Mouse (Mus musculus) left cerebral cortex, postnatal 36 days (tissue): ENCODE measurements around the gene Slc12a3. TPM values are rescaled to one million over a fixed set of nuclear protein-coding genes. Genes with fewer than 3 reads are reported as not detected.
A peak's percentile ranks its signal among the peaks of the same experiment; 100 is the strongest.
"Not testable (repeated sequence)": the region's sequence is repeated elsewhere in the genome, so short reads cannot be mapped to it uniquely, and the experiment has no call there.

Source experiments
- DNase-seq, 2 experiments: peaks; one replicate each; pipeline ENCODE4 v3.0.0; 2021 to 2022; ENCODE audit warnings: low spot score in 2 of 2, mixed read lengths in 1 of 2
- intact Hi-C: fragments of 180-260 bp; cut with DNase I; formaldehyde crosslinking; loops from one replicate; pipeline ENCODE4 v1.15.1; 2025
- microRNA-seq: library from miRNA; unstranded; fragments of <30 nt; microRNA quantifications from one replicate; pipeline ENCODE4 v1.2.0, GENCODE M21; 2022
- total RNA-seq, 2 experiments: library from RNA; stranded (reverse); gene quantifications; 2 replicates each; pipeline ENCODE4 v1.2.3; 2021

The Slc12a3 gene
- total RNA-seq, 2 experiments from 2014 or later: 0.25 to 1.3 TPM

DNA sequence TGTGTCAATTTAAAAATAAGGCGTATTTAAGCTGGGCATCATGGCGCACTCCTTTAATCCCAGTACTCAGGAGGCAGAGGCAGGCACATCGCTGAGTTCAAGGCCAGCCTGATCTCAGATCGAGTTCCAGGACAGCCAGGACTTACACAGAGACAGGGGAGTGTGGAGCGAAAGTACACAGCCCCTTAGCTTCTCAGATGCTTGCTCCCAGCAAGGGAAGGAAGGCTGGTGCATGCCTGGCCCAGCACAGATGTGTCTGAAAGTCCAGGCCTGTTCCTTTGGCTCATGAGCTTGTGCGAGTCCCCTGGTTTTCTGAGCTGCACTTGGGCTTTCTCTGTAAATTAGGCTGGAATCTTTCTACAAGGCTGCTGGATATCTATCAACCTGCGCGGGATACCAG, 61.9 kb downstream of the Slc12a3 start:
- intact Hi-C loops: no loop called here
- no peak for DNase-seq

DNA sequence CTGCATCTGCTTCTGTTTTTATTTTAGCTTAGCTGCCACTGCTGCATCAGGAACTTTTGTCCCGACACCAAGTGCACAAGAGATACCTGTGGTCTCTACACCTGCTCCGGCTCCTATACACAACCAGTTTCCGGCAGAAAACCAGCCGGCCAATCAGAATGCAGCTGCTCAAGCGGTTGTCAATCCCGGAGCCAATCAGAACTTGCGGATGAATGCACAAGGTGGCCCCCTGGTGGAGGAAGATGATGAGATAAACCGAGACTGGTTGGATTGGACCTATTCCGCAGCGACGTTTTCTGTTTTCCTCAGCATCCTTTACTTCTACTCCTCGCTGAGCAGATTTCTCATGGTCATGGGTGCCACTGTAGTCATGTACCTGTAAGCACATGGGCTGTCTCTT, 63.1 kb downstream of the Slc12a3 start:
- no peak for DNase-seq
- intact Hi-C loops: no loop called here

GRCm38 (mm10) chr8:94392648-94393047, 63.6 kb downstream of the Slc12a3 start:
- intact Hi-C loops: no loop called here
- DNase-seq: no peak

GRCm38 (mm10) chr8:94395851-94396540, 67.0 kb downstream of the Slc12a3 start:
- DNase-seq: no peak
- intact Hi-C loops: no loop called here

DNA sequence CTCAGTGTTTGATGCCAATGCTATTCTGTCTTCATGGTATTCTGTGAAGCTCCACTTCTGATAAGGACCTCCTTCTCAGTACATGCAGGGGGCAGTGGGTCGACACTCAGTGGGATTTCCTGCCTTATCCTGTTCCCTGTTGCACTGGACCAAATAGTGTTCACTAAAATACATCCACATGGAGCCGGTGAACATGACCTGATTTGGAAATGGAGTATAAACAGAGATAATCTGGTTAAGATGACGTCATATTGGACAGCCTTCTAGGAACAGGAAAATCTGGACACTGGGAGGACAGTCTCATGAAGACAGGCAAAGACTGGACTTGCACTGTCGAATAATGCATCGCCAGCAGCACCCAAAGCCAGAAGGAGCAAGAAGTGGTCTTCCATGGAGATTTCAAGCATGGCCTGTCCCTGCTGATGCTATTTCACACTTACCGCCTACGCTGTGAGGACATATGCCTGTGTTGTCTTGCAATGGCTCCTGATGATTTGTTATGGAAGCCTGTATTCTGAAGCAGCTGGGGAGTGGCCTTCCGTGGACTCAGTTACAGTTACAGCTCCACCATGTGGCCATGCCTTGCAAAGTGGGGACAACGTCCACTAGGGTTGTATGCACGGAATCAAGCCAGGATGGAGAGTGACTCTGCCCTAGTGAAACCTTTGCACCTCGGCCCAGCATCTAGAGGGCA, 68.1 kb downstream of the Slc12a3 start:
- peak; percentile 34 to 47 for DNase-seq

GRCm38 (mm10) chr8:94398587-94398986, 69.6 kb downstream of the Slc12a3 start:
- DNase-seq: no peak
- intact Hi-C loops: no loop called here

More for the DNA sequence above, 68.1 kb downstream of the Slc12a3 start:
- intact Hi-C loops: no loop called here

GRCm38 (mm10) chr8:94399361-94399953, 70.5 kb downstream of the Slc12a3 start:
- DNase-seq: no peak
- intact Hi-C loops: no loop called here

DNA sequence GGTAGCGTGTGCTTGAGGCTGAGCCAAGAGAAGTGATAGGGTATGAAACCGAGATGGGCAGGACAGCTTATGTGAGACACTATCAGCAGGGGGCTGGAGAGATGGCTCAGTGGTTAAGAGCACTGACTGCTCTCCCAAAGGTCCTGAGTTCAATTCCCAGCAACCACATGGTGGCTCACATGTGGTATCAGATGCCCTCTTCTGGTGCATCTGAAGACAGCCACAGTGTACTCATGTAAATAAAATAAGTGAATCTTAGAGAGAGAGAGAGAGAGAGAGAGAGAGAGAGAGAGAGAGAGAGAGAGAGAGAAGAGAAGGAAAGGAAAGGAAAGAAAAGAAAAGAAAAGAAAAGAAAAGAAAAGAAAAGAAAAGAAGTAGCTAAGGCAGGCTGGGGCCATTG, 71.0 kb downstream of the Slc12a3 start:
- intact Hi-C loops, DNase-seq: not testable (repeated sequence)

DNA sequence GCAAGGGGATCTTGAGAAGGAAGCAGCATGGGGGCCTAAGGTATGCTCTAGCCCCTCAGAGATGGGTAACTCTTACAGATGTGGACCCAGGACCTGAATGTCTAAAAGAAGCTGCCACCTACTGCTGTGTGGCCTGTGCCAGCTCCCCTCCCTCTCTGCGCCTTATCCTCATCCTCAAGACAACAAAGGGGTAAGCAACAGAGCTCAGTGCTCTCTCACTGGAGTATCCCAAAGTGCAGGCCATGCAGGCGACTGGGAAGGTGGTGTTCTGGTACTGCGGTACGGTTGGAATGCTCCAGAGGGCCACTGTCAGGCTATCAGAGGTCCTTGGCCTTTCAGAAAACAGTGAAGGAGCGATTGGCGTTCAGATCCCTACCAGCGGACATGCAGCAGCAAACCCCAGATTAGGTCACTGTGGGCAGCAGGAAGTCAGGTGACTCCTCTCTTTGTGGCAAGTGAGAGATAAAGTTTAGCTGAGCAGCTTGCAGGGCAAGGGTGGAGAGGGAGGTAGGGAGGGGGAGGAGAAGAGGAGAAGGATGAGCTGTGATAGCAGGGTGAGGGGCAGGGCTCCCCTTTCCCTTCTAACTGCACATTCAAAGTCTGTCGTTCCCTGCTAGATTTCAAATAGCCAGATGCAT, 79.6 kb downstream of the Slc12a3 start:
- intact Hi-C loops: no loop called here
- DNase-seq: no peak

- intact Hi-C loops: no loop called here
- no peak for DNase-seq
These were observed 80.5 kb downstream of the Slc12a3 start for GRCm38 (mm10) chr8:94409523-94409922.

GRCm38 (mm10) chr8:94412518-94412917, 83.5 kb downstream of the Slc12a3 start:
- intact Hi-C loops: no loop called here
- no peak for DNase-seq

DNA sequence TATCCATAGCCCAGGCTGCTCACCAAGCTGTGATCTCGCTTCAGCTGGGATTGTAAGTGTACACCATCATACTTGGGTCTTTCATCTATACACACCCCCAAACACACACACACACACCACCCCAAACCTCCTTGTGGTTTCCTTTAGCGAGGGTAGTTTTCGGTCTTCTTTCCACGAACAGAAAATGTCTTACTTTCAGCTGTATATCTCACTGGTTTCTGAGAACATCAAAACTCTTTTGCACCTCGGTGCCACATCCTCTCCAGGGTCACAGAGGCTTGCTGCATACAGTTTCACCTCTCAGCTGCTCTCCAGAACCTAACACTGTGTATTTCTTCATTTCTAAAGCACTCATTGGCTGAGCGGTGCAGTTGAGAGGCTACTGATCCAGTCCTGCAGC, 84.5 kb downstream of the Slc12a3 start:
- DNase-seq: no peak
- intact Hi-C loops: no loop called here

- intact Hi-C loops: no loop called here
- DNase-seq: no peak
These were observed 86.2 kb downstream of the Slc12a3 start for GRCm38 (mm10) chr8:94415218-94415617.

Small RNA genes lying within 50 kb of the gene (microRNA-seq; reads per million reads assigned to microRNA genes)
- gene Mir138-2: 3,403 reads per million, percentile 88 among the genes with 10 or more reads in this experiment

Other genes starting within 250 kb of the Slc12a3 start
- gene Bbs2, start 230.3 kb upstream of the Slc12a3 start, total RNA-seq: 10 to 100 TPM; 25.4 to 35.3 TPM
- not detected for gene Mt4, start 192.0 kb upstream of the Slc12a3 start, total RNA-seq
- gene Mt3, start 176.6 kb upstream of the Slc12a3 start, total RNA-seq: 100 to 1,000 TPM; 854 to 931 TPM
- 100 to 1,000 TPM; 463 to 490 TPM for gene Mt2, start 156.5 kb upstream of the Slc12a3 start, total RNA-seq
- gene Mt1, start 150.1 kb upstream of the Slc12a3 start, total RNA-seq: 100 to 1,000 TPM; 556 to 573 TPM
- gene Nup93, start 114.6 kb upstream of the Slc12a3 start, total RNA-seq: 10 to 100 TPM; 37.2 to 64.5 TPM
- gene Herpud1, start 57.2 kb downstream of the Slc12a3 start, total RNA-seq: 10 to 100 TPM; 65.9 to 66.1 TPM
- gene Nlrc5, start 105.2 kb downstream of the Slc12a3 start, total RNA-seq: under 1 TPM; 0.42 to 0.95 TPM
- gene Cpne2, start 203.8 kb downstream of the Slc12a3 start, total RNA-seq: 10 to 100 TPM; 18.0 to 24.7 TPM